Mouse (Mus musculus) limb, embryonic 11.5 days (tissue): Measurements from ENCODE around the gene Ube4a. TPM values are rescaled to one million over a fixed set of nuclear protein-coding genes. Genes with fewer than 3 reads are reported as not detected.

ENCODE experiments used
- ATAC-seq: fragments of 200-750 bp; cut with Nextera tagmentation; 2 replicates; pipeline ENCODE4 v1.8.0; 2017; ENCODE audit warnings: low read depth; ENCODE audit not compliant: insufficient number of reproducible peaks, low FRiP score, low TSS enrichment
- DNase-seq: peaks from one replicate; pipeline ENCODE4 v3.0.0-alpha.2; 2015; ENCODE audit warnings: low spot score
- H3K27ac ChIP-seq: fragments of 300-500 bp; sonication (generic); replicated peaks from 2 replicates; pipeline ENCODE4 v1.5.1; 2014; ENCODE audit warnings: low read depth, mild to moderate bottlenecking, low read length
- H3K27me3 ChIP-seq: fragments of 300-500 bp; sonication (generic); 2 replicates; pipeline ENCODE4 v1.6.1; 2014; ENCODE audit warnings: mild to moderate bottlenecking, low read length, mixed read lengths; ENCODE audit not compliant: control insufficient read depth, insufficient read depth
- H3K36me3 ChIP-seq: fragments of 300-500 bp; sonication (generic); 2 replicates; pipeline ENCODE4 v1.6.1; 2014; ENCODE audit warnings: mild to moderate bottlenecking, low read length, moderate library complexity, mixed read lengths; ENCODE audit not compliant: control insufficient read depth, insufficient read depth
- H3K4me1 ChIP-seq: fragments of 300-500 bp; sonication (generic); 2 replicates; pipeline ENCODE4 v1.6.1; 2014; ENCODE audit warnings: low read length, mixed read lengths; ENCODE audit not compliant: control insufficient read depth, insufficient read depth
- H3K4me2 ChIP-seq: fragments of 300-500 bp; sonication (generic); 2 replicates; pipeline ENCODE4 v1.6.1; 2014; ENCODE audit warnings: low read depth, mild to moderate bottlenecking, moderate library complexity; ENCODE audit not compliant: severe bottlenecking
- H3K4me3 ChIP-seq: fragments of 300-500 bp; sonication (generic); 2 replicates; pipeline ENCODE4 v1.5.1; 2014; ENCODE audit warnings: low read depth, low read length
- H3K9ac ChIP-seq: fragments of 300-500 bp; sonication (generic); 2 replicates; pipeline ENCODE4 v1.6.1; 2014; ENCODE audit warnings: mild to moderate bottlenecking, low read length
- H3K9me3 ChIP-seq: fragments of 300-500 bp; sonication (generic); 2 replicates; pipeline ENCODE4 v1.6.1; 2016; ENCODE audit warnings: low read length; ENCODE audit not compliant: control insufficient read depth
- WGBS: fragments of 180-500 bp; shearing (Covaris S2); extraction: QIAGEN DNeasy Blood & Tissue Kit; methylation state at CpG from one replicate; pipeline ENCODE4 v1.1.7; 2014; 5-methylcytosine and 5-hydroxymethylcytosine counted together
- polyA plus RNA-seq: library from polyadenylated mRNA; unstranded; fragments of >200 nt; fragmentation: Nextera tagmentation; extraction: Ambion mirVana; gene quantifications from 2 replicates; pipeline ENCODE4 v1.2.1, GENCODE M21; 2014

The Ube4a gene
- polyA plus RNA-seq, 1 experiment from 2014 or later: 31.6 TPM

DNA sequence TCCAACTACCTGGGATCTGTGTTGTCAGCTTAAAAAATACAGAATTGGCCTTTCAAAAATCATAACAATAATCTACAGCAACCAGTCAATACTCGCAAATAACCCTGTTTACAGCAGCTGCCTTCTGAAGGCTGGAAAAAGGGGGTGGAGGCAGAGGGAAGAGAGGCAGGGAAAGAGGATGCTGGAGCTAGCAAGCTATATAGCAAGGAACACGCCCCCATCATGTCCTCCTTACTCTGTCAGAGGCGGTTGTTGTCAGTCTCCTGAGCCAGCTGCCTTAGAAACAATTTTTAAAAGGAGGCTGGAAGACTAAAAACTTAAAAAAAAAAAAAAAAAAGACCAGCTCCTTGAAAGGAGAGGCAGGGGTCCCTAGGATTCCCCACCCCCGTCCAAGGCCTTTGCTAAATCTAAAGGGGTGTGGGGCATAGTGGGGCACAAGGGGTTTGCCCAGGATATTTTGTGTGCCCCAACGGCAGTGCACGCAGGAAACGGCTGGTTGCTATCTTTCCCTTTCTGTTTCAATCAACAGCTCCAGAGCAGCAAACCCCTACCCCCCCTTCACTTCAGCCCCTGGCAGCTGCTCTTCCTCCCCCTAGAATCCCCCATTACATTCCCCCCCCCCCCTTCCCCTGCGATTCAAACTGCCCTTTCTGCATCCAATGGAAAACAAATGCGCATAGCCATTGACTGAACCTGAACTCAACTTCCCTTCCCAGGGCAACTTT lies 86.5 kb downstream of the Ube4a start:
- Histone ChIP-seq H3K9me3 (no peaks in the 10 kb centered on the region), H3K4me2 (peak overlapping the region; percentile 77), H3K27me3 (no peaks in the 10 kb centered on the region), H3K27ac (no peak overlapping the region), H3K36me3 (no peaks in the 10 kb centered on the region), H3K4me3 (peak overlapping the region; percentile 99), H3K4me1 (peaks cover 14% of the 10 kb centered on the region), H3K9ac (no peak overlapping the region; the same call in 1 of the 2 replicates)
- DNase-seq (no peak), ATAC-seq (no peak)
- WGBS: 29% methylated on average over 9 of the region's 9 CpGs

- WGBS: 91% methylated on average over 7 of the region's 7 CpGs
- H3K27ac ChIP-seq: no peak overlapping the region
- H3K4me2 ChIP-seq: no peak overlapping the region
- H3K9ac ChIP-seq: no peak overlapping the region
- H3K4me3 ChIP-seq: no peak overlapping the region
- peaks cover 13% of the 10 kb centered on the region for H3K4me1 ChIP-seq
- no peaks in the 10 kb centered on the region for H3K36me3 ChIP-seq
- no peaks in the 10 kb centered on the region for H3K9me3 ChIP-seq
- no peaks in the 10 kb centered on the region for H3K27me3 ChIP-seq
- no peak for DNase-seq
- ATAC-seq: no peak
Observed at GRCm38 (mm10) chr9:44877686-44878085, 87.7 kb downstream of the Ube4a start.

DNA sequence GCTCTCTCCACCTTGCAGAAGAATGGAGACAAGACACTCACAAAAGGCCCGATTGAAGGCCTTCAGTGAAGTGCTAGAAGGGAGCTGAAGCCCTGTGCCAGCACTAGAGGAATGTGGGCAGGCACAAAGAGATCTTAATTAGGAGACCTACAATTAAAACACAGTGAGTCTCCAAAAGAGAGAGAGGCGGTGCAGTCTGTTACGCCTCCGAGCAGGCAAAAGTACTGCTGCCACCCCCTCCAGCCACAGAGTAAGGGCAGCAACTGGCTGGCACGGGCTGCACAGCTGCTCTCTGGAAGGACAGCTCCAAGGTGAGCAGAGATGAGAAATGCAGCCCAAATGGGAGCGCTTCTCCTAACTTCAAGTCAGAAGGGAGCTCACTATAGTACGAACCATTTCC lies 89.9 kb downstream of the Ube4a start:
- Histone ChIP-seq H3K4me1 (peaks cover 13% of the 10 kb centered on the region), H3K36me3 (no peaks in the 10 kb centered on the region; the same call in 1 of the 2 replicates), H3K4me2 (no peak overlapping the region), H3K27me3 (no peaks in the 10 kb centered on the region), H3K4me3 (no peak overlapping the region), H3K27ac (no peak overlapping the region), H3K9ac (no peak overlapping the region), H3K9me3 (no peaks in the 10 kb centered on the region)
- DNase-seq (no peak), ATAC-seq (no peak)
- 68% methylated on average over 7 of the region's 7 CpGs for WGBS

DNA sequence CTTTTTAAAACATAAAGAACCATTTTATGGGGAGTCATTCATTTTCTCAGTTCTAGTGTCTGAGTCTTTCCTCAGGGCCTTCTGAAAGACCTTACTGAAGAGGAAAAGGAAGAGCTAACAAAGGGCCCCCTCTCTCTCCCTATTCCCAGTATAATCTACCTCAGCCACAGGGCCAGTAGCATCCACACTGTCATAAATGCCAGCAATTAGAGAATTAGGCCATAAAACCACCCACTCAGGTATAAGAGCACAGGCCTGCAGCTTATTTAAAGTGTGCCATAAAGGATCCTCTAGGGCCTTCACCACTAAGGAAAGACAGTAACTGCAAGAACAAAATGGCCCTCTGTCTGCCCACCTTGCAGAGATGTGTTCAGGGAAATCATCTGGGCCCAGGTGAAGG lies 91.2 kb downstream of the Ube4a start:
- DNase-seq: no peak
- ATAC-seq: no peak
- no peak overlapping the region for H3K4me2 ChIP-seq
- H3K9ac ChIP-seq: no peak overlapping the region
- no peak overlapping the region for H3K27ac ChIP-seq
- peaks cover 7% of the 10 kb centered on the region for H3K4me1 ChIP-seq
- no peak overlapping the region for H3K4me3 ChIP-seq
- no peaks in the 10 kb centered on the region; the same call in 1 of the 2 replicates for H3K36me3 ChIP-seq
- H3K9me3 ChIP-seq: no peaks in the 10 kb centered on the region
- no peaks in the 10 kb centered on the region for H3K27me3 ChIP-seq

GRCm38 (mm10) chr9:44873665-44874064 lies 91.7 kb downstream of the Ube4a start:
- H3K4me1 ChIP-seq: peaks cover 7% of the 10 kb centered on the region
- ATAC-seq: no peak
- H3K9me3 ChIP-seq: no peaks in the 10 kb centered on the region
- H3K27me3 ChIP-seq: no peaks in the 10 kb centered on the region
- WGBS: 59% methylated on average over 5 of the region's 5 CpGs
- no peak overlapping the region for H3K27ac ChIP-seq
- no peaks in the 10 kb centered on the region; the same call in 1 of the 2 replicates for H3K36me3 ChIP-seq
- no peak overlapping the region for H3K4me2 ChIP-seq
- no peak overlapping the region for H3K9ac ChIP-seq
- no peak overlapping the region for H3K4me3 ChIP-seq
- DNase-seq: no peak

Other genes starting within 250 kb of the Ube4a start
- 41.6 and 44.1 TPM in 2 replicates for gene Phldb1, start 230.4 kb downstream of the Ube4a start, polyA plus RNA-seq
- 209 and 223 TPM in 2 replicates for gene Arcn1, start 197.8 kb downstream of the Ube4a start, polyA plus RNA-seq
- gene Ift46, start 197.7 kb downstream of the Ube4a start, polyA plus RNA-seq: 134 and 152 TPM in 2 replicates
- 1.7 and 2.7 TPM in 2 replicates for gene Tmem25, start 166.3 kb downstream of the Ube4a start, polyA plus RNA-seq
- 0.57 TPM in 1 of 2 replicates, not detected in the other for gene Ttc36, start 162.5 kb downstream of the Ube4a start, polyA plus RNA-seq
- 13.7 and 14.8 TPM in 2 replicates for gene Kmt2a, start 84.3 kb downstream of the Ube4a start, polyA plus RNA-seq
- gene Atp5l, start 44.9 kb downstream of the Ube4a start, polyA plus RNA-seq: 574 and 614 TPM in 2 replicates
- 0.33 and 0.37 TPM in 2 replicates for gene Cd3g, start 14.8 kb upstream of the Ube4a start, polyA plus RNA-seq
- gene Cd3d, start 16.2 kb upstream of the Ube4a start, polyA plus RNA-seq: not detected in 2 replicates
- gene Cd3e, start 44.0 kb upstream of the Ube4a start, polyA plus RNA-seq: not detected in 2 replicates
- 11.6 and 14.1 TPM in 2 replicates for gene Mpzl2, start 74.2 kb upstream of the Ube4a start, polyA plus RNA-seq
- gene Mpzl3, start 89.6 kb upstream of the Ube4a start, polyA plus RNA-seq: 2.3 and 2.6 TPM in 2 replicates
- gene Jaml, start 113.6 kb upstream of the Ube4a start, polyA plus RNA-seq: 2.1 and 2.6 TPM in 2 replicates
- gene Scn2b, start 152.2 kb upstream of the Ube4a start, polyA plus RNA-seq: 8.0 and 9.3 TPM in 2 replicates
- gene Scn4b, start 172.8 kb upstream of the Ube4a start, polyA plus RNA-seq: 0.24 and 0.35 TPM in 2 replicates
- gene BC049352, start 216.4 kb upstream of the Ube4a start, polyA plus RNA-seq: not detected in 2 replicates
- 0.16 and 0.18 TPM in 2 replicates for gene Tmprss4, start 238.5 kb upstream of the Ube4a start, polyA plus RNA-seq